Mouse (Mus musculus) megakaryocyte, embryonic 14.5 days (primary cell): Measurements from ENCODE around the gene Prdm12.

Experiments
- FLI1 ChIP-seq: IDR thresholded peaks from 2 replicates; pipeline ENCODE4 v1.6.1; 2012; ENCODE audit warnings: low read length, inconsistent platforms, mixed read lengths
- GATA1 ChIP-seq: IDR thresholded peaks from 3 replicates; pipeline ENCODE4 v1.6.1; 2012; ENCODE audit warnings: mixed read lengths, low read length, inconsistent platforms, borderline replicate concordance

GRCm38 (mm10) chr2:31690063-31690462, 50.2 kb downstream of the Prdm12 start:
- no peak for TF ChIP-seq GATA1
- no peak for TF ChIP-seq FLI1
